Mouse (Mus musculus) embryonic facial prominence, embryonic 11.5 days (tissue): Measurements from ENCODE around the gene Coq10b. TPM values are rescaled to one million over a fixed set of nuclear protein-coding genes. Genes with fewer than 3 reads are reported as not detected.

ENCODE experiments used
- ATAC-seq: fragments of 200-750 bp; cut with Nextera tagmentation; replicated peaks from 2 replicates; pipeline ENCODE4 v1.8.0; 2017; ENCODE audit warnings: low read depth; ENCODE audit not compliant: insufficient number of reproducible peaks, low FRiP score, low TSS enrichment
- DNase-seq: peaks from one replicate; pipeline ENCODE4 v3.0.0-alpha.2; 2015; ENCODE audit warnings: low spot score
- H3K27ac ChIP-seq: fragments of 300-500 bp; sonication (generic); replicated peaks from 2 replicates; pipeline ENCODE4 v1.5.1; 2014; ENCODE audit warnings: mild to moderate bottlenecking, low read depth, low read length, control low read depth
- H3K27me3 ChIP-seq: fragments of 300-500 bp; sonication (generic); 2 replicates; pipeline ENCODE4 v1.6.1; 2014; ENCODE audit warnings: mild to moderate bottlenecking, low read length, moderate library complexity, mixed read lengths; ENCODE audit not compliant: control insufficient read depth, insufficient read depth
- H3K36me3 ChIP-seq: fragments of 300-500 bp; sonication (generic); replicated peaks from 2 replicates; pipeline ENCODE4 v1.6.1; 2014; ENCODE audit warnings: low read depth, mild to moderate bottlenecking, low read length, moderate library complexity, mixed read lengths; ENCODE audit not compliant: control insufficient read depth, insufficient read depth
- H3K4me1 ChIP-seq: fragments of 300-500 bp; sonication (generic); 2 replicates; pipeline ENCODE4 v1.6.1; 2014; ENCODE audit warnings: low read length, mixed read lengths; ENCODE audit not compliant: control insufficient read depth, insufficient read depth
- H3K4me2 ChIP-seq: fragments of 300-500 bp; sonication (generic); 2 replicates; pipeline ENCODE4 v1.6.1; 2014; ENCODE audit warnings: low read depth, mild to moderate bottlenecking, control low read depth, low read length, moderate library complexity
- H3K4me3 ChIP-seq: fragments of 300-500 bp; sonication (generic); 2 replicates; pipeline ENCODE4 v1.5.1; 2014; ENCODE audit warnings: low read depth, low read length, control low read depth
- H3K9ac ChIP-seq: fragments of 300-500 bp; sonication (generic); replicated peaks from 2 replicates; pipeline ENCODE4 v1.6.1; 2014; ENCODE audit warnings: mild to moderate bottlenecking, control low read depth, low read length
- H3K9me3 ChIP-seq: fragments of 300-500 bp; sonication (generic); replicated peaks from 2 replicates; pipeline ENCODE4 v1.6.1; 2016; ENCODE audit warnings: mild to moderate bottlenecking, low read length, inconsistent platforms, mixed read lengths; ENCODE audit not compliant: control insufficient read depth
- WGBS: fragments of 180-500 bp; shearing (Covaris S2); extraction: QIAGEN DNeasy Blood & Tissue Kit; methylation state at CpG from one replicate; pipeline ENCODE4 v1.1.7; 2014; 5-methylcytosine and 5-hydroxymethylcytosine counted together
- polyA plus RNA-seq: library from polyadenylated mRNA; unstranded; fragments of >200 nt; fragmentation: Nextera tagmentation; extraction: Ambion mirVana; gene quantifications from 2 replicates; pipeline ENCODE4 v1.2.1, GENCODE M21; 2014

The Coq10b gene
- polyA plus RNA-seq, 1 experiment from 2014 or later, result 27.7 TPM

GRCm38 (mm10) chr1:55106919-55107585 lies 54.5 kb downstream of the Coq10b start:
- H3K27me3 ChIP-seq, result no peaks in the 10 kb centered on the region
- WGBS, result 91% methylated on average over 9 of the region's 9 CpGs
- H3K9me3 ChIP-seq, result no peaks in the 10 kb centered on the region
- H3K9ac ChIP-seq, result no peak overlapping the region
- no peaks in the 10 kb centered on the region for H3K36me3 ChIP-seq
- H3K27ac ChIP-seq, result no peak overlapping the region
- H3K4me3 ChIP-seq, result no peak overlapping the region
- no peaks in the 10 kb centered on the region for H3K4me1 ChIP-seq
- DNase-seq (no peak), ATAC-seq (no peak)
- H3K4me2 ChIP-seq, result no peak overlapping the region

- Histone ChIP-seq H3K27ac (no peak overlapping the region), H3K4me1 (no peaks in the 10 kb centered on the region), H3K27me3 (no peaks in the 10 kb centered on the region), H3K4me3 (no peak overlapping the region), H3K9me3 (no peaks in the 10 kb centered on the region), H3K9ac (no peak overlapping the region), H3K4me2 (no peak overlapping the region), H3K36me3 (no peaks in the 10 kb centered on the region)
- no peak for ATAC-seq
- WGBS, result 91% methylated on average over 1 of the region's 1 CpGs
- no peak for DNase-seq
These were observed 55.1 kb downstream of the Coq10b start for GRCm38 (mm10) chr1:55107644-55108043.

GRCm38 (mm10) chr1:55108473-55108872 lies 55.9 kb downstream of the Coq10b start:
- no peak overlapping the region for H3K4me3 ChIP-seq
- ATAC-seq, result no peak
- no peaks in the 10 kb centered on the region for H3K36me3 ChIP-seq
- no peaks in the 10 kb centered on the region for H3K27me3 ChIP-seq
- 50% methylated on average over 2 of the region's 2 CpGs for WGBS
- no peaks in the 10 kb centered on the region for H3K4me1 ChIP-seq
- DNase-seq, result no peak
- H3K9me3 ChIP-seq, result no peaks in the 10 kb centered on the region
- H3K9ac ChIP-seq, result no peak overlapping the region
- H3K4me2 ChIP-seq, result no peak overlapping the region
- H3K27ac ChIP-seq, result no peak overlapping the region

GRCm38 (mm10) chr1:55109066-55109766 lies 56.6 kb downstream of the Coq10b start:
- WGBS, result 92% methylated on average over 4 of the region's 4 CpGs
- Histone ChIP-seq H3K4me2 (no peak overlapping the region), H3K4me3 (no peak overlapping the region), H3K9me3 (no peaks in the 10 kb centered on the region), H3K27ac (no peak overlapping the region), H3K27me3 (no peaks in the 10 kb centered on the region), H3K36me3 (no peaks in the 10 kb centered on the region), H3K4me1 (no peaks in the 10 kb centered on the region), H3K9ac (no peak overlapping the region)
- ATAC-seq (no peak), DNase-seq (no peak)

Other genes with a start within 250 kb of the Coq10b start
- 24.3 and 24.4 TPM in 2 replicates for gene Ankrd44, start 126.4 kb upstream of the Coq10b start, polyA plus RNA-seq
- 366 and 398 TPM in 2 replicates for gene Sf3b1, start 25.3 kb upstream of the Coq10b start, polyA plus RNA-seq
- 524 and 599 TPM in 2 replicates for gene Hspe1, start 35.4 kb downstream of the Coq10b start, polyA plus RNA-seq
- gene Hspd1, start 35.5 kb downstream of the Coq10b start, polyA plus RNA-seq, result 424 and 463 TPM in 2 replicates
- gene Mob4, start 78.5 kb downstream of the Coq10b start, polyA plus RNA-seq, result 163 and 165 TPM in 2 replicates
- gene Rftn2, start 174.0 kb downstream of the Coq10b start, polyA plus RNA-seq, result 20.1 and 20.5 TPM in 2 replicates
- 2.4 and 2.8 TPM in 2 replicates for gene Mars2, start 184.4 kb downstream of the Coq10b start, polyA plus RNA-seq